8 mouse cellular contexts compared by ENCODE assay signal in the genomic region with DNA sequence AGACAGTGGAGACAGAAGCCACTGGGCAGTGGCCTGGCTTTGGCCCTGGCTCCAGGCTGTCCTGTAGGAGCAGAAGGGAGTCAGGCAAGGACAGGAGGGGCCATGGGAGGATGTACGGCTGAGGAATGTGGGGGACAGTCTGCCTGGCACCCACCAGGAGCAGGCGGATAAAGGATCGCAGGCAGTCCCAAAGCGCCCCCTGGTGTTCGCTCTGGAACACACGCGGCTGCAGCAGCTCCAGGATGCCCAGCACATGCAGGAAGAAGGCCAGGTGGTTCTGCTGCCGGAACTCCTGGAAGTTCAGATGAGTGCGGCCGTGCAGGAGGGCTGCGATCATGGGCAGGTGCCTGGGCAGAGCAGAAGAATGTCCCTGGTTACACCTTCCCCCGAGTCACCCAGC. TPM values are rescaled to one million over a fixed set of nuclear protein-coding genes. Genes with fewer than 3 reads are reported as not detected.
DNase-seq lines count a peak whose midpoint lies in the region; ATAC-seq and TF ChIP-seq lines count a peak whose summit lies in the region.

No protein-coding gene starts in this region.

- 39% methylated on average over 12 of the region's 12 CpGs for WGBS in forebrain, postnatal 0 days
- WGBS in forebrain, embryonic 16.5 days = 28% methylated on average over 12 of the region's 12 CpGs
- WGBS in lung, postnatal 0 days = 27% methylated on average over 12 of the region's 12 CpGs

- H3K9me3 ChIP-seq in forebrain, postnatal 0 days (ENCODE audit: low read length) = no peaks in the 10 kb centered on the region
- no peaks in the 10 kb centered on the region for H3K9me3 ChIP-seq in forebrain, embryonic 16.5 days (ENCODE audit: control insufficient read depth, low read length)
- H3K9me3 ChIP-seq in lung, postnatal 0 days (ENCODE audit: low read length) = no peaks in the 10 kb centered on the region

- no peak overlapping the region for H3K9ac ChIP-seq in forebrain, postnatal 0 days
- no peak overlapping the region for H3K9ac ChIP-seq in forebrain, embryonic 16.5 days (replicated peaks; ENCODE audit: low read depth, low read length)
- H3K9ac ChIP-seq in lung, postnatal 0 days (replicated peaks; ENCODE audit: low read depth) = no peak overlapping the region

- H3K4me3 ChIP-seq in forebrain, postnatal 0 days (ENCODE audit: low read depth, low read length) = no peak overlapping the region
- no peak overlapping the region for H3K4me3 ChIP-seq in forebrain, embryonic 16.5 days (replicated peaks; ENCODE audit: low read length)
- no peak overlapping the region for H3K4me3 ChIP-seq in lung, postnatal 0 days (ENCODE audit: low read depth, low read length)

- H3K27me3 ChIP-seq in forebrain, postnatal 0 days (ENCODE audit: insufficient read depth, low read length) = no peaks in the 10 kb centered on the region
- H3K27me3 ChIP-seq in forebrain, embryonic 16.5 days (replicated peaks; ENCODE audit: control insufficient read depth, insufficient read depth, low read length) = no peaks in the 10 kb centered on the region
- H3K27me3 ChIP-seq in lung, postnatal 0 days (replicated peaks; ENCODE audit: insufficient read depth, low read length) = no peaks in the 10 kb centered on the region

- no peaks in the 10 kb centered on the region for H3K4me1 ChIP-seq in forebrain, postnatal 0 days (ENCODE audit: insufficient read depth)
- H3K4me1 ChIP-seq in forebrain, embryonic 16.5 days (replicated peaks; ENCODE audit: control insufficient read depth, insufficient read depth, low read length) = no peaks in the 10 kb centered on the region
- no peaks in the 10 kb centered on the region for H3K4me1 ChIP-seq in lung, postnatal 0 days (ENCODE audit: insufficient read depth, low read depth, low read length)

- no peak for TF ChIP-seq EP300 in lung, postnatal 0 days (IDR thresholded peaks at IDR 0.05)

- DNase-seq in forebrain, postnatal 0 days = peak; percentile 76
- DNase-seq in spleen, adult 12 weeks (ENCODE audit: low spot score) = peak; percentile 45
- no peak for DNase-seq in spleen, postnatal 36 days (ENCODE audit: low spot score in 2 of 2)
- DNase-seq in cerebellum, adult 8-10 months = peak; percentile 67
- DNase-seq in induced T-regulatory cell, adult 2 months (ENCODE audit: low read depth) = peak; percentile 56
- DNase-seq in lung, postnatal 0 days (ENCODE audit: low spot score) = peak; percentile 58
- DNase-seq in spleen, postnatal 4 days (ENCODE audit: low spot score in 2 of 2) = peak; percentile 56 to 85

- peak; percentile 85 for TF ChIP-seq CTCF in forebrain, postnatal 0 days (IDR thresholded peaks at IDR 0.05; ENCODE audit: low read depth)
- peak; percentile 79 for TF ChIP-seq CTCF in lung, postnatal 0 days (IDR thresholded peaks at IDR 0.05)

- ATAC-seq in forebrain, postnatal 0 days = peak; percentile 42; the same call in 1 of the 2 replicates
- no peak for ATAC-seq in forebrain, embryonic 16.5 days
- no peak for ATAC-seq in lung, postnatal 0 days

- H3K27ac ChIP-seq in forebrain, postnatal 0 days (ENCODE audit: low read depth, low read length) = no peak overlapping the region
- no peak overlapping the region for H3K27ac ChIP-seq in forebrain, embryonic 16.5 days (ENCODE audit: low read length)
- no peak overlapping the region for H3K27ac ChIP-seq in lung, postnatal 0 days (ENCODE audit: low read length)

- H3K4me2 ChIP-seq in forebrain, postnatal 0 days (ENCODE audit: low read depth) = no peak overlapping the region
- no peak overlapping the region for H3K4me2 ChIP-seq in forebrain, embryonic 16.5 days (ENCODE audit: low read length)
- no peak overlapping the region for H3K4me2 ChIP-seq in lung, postnatal 0 days (replicated peaks; ENCODE audit: low read depth, low read length)

- H3K36me3 ChIP-seq in forebrain, postnatal 0 days (ENCODE audit: insufficient read depth) = peaks cover 94% of the 10 kb centered on the region
- peaks cover 23% of the 10 kb centered on the region for H3K36me3 ChIP-seq in forebrain, embryonic 16.5 days (ENCODE audit: control insufficient read depth, insufficient read depth)
- H3K36me3 ChIP-seq in lung, postnatal 0 days (ENCODE audit: insufficient read depth, low read length) = peaks cover 18% of the 10 kb centered on the region

RNA-seq across cellular contexts. Expression of a gene that starts 18.6 kb away (rescaled TPM):
- 5.1 and 5.4 TPM in 2 replicates for total RNA-seq in forebrain, postnatal 0 days (2014; rRNA removed)
- 7.1 and 9.9 TPM in 2 replicates for polyA plus RNA-seq in forebrain, postnatal 0 days (2015; fragmentation: Nextera tagmentation; extraction: Ambion mirVana)
- polyA plus RNA-seq in forebrain, embryonic 16.5 days (2015; fragmentation: Nextera tagmentation; extraction: Ambion mirVana) = 3.8 and 5.7 TPM in 2 replicates
- 2.7 and 3.7 TPM in 2 replicates for polyA plus RNA-seq in lung, postnatal 0 days (2015; fragmentation: Nextera tagmentation; extraction: Ambion mirVana)

RNA-seq across cellular contexts. Expression of a gene that starts 20.7 kb away (rescaled TPM):
- total RNA-seq in forebrain, postnatal 0 days (2014; rRNA removed) = 103 and 119 TPM in 2 replicates
- polyA plus RNA-seq in forebrain, postnatal 0 days (2015; fragmentation: Nextera tagmentation; extraction: Ambion mirVana) = 22.4 TPM in 2 replicates
- 26.7 and 32.3 TPM in 2 replicates for polyA plus RNA-seq in forebrain, embryonic 16.5 days (2015; fragmentation: Nextera tagmentation; extraction: Ambion mirVana)
- polyA plus RNA-seq in lung, postnatal 0 days (2015; fragmentation: Nextera tagmentation; extraction: Ambion mirVana) = 8.6 TPM in 2 replicates

RNA-seq across cellular contexts. Expression of a gene that starts 36.6 kb away (rescaled TPM):
- 19.7 and 23.2 TPM in 2 replicates for total RNA-seq in forebrain, postnatal 0 days (2014; rRNA removed)
- 8.4 and 9.6 TPM in 2 replicates for polyA plus RNA-seq in forebrain, postnatal 0 days (2015; fragmentation: Nextera tagmentation; extraction: Ambion mirVana)
- polyA plus RNA-seq in forebrain, embryonic 16.5 days (2015; fragmentation: Nextera tagmentation; extraction: Ambion mirVana) = 22.6 and 23.1 TPM in 2 replicates
- 38.5 and 38.9 TPM in 2 replicates for polyA plus RNA-seq in lung, postnatal 0 days (2015; fragmentation: Nextera tagmentation; extraction: Ambion mirVana)

Comparison
In these comparisons a context has a peak if more than half of its experiments do, and no peak if none do; other contexts are left out.
1. DNase-seq: peak in forebrain, postnatal 0 days (single experiment), spleen, adult 12 weeks (single experiment), cerebellum, adult 8-10 months (single experiment), induced T-regulatory cell, adult 2 months (single experiment), lung, postnatal 0 days (single experiment) and spleen, postnatal 4 days (2 of 2); none in spleen, postnatal 36 days (0 of 2).